Mouse (Mus musculus): ENCODE data around the gene Sem1. TPM values are rescaled to one million over a fixed set of nuclear protein-coding genes. Genes with fewer than 3 reads are reported as not detected.
"Not testable (repeated sequence)": the region's sequence is repeated elsewhere in the genome, so short reads cannot be mapped to it uniquely, and the experiment has no call there.

Sem1 gene
- total RNA-seq (2021): 10 to 100 TPM; 86.1 to 98.1 TPM
- long read RNA-seq, experiment 1, transcript Sem1-201 (3 exons, 1,472 nt): major isoform, 348 of 392 reads
- long read RNA-seq, experiment 1, partial matches to known transcripts: 14 of 392 reads
- long read RNA-seq, experiment 1, other reads (novel, unspliced or antisense): 30 of 392 reads
- long read RNA-seq, experiment 2, transcript Sem1-201 (3 exons, 1,472 nt): major isoform, 247 of 251 reads
- long read RNA-seq, experiment 2, partial matches to known transcripts: 4 of 251 reads
- long read RNA-seq, experiment 2, other reads (novel, unspliced or antisense): 0 of 251 reads

- DNase-seq: peak; percentile 95
These were observed at the start of gene Sem1 for GRCm38 (mm10) chr6:6578304-6579149. Sem1 (minus strand) TSS chr6:6578663.

GRCm38 (mm10) chr6:6622846-6623749, 44.6 kb upstream of the Sem1 start:
- peak; percentile 45 for DNase-seq

- no peak for DNase-seq
These were observed 25.4 kb upstream of the Sem1 start for GRCm38 (mm10) chr6:6603561-6604544.

- DNase-seq: peak; percentile 68
These were observed 7.8 kb upstream of the Sem1 start for GRCm38 (mm10) chr6:6586313-6586712.

GRCm38 (mm10) chr6:6581849-6582248, 3.4 kb upstream of the Sem1 start:
- no peak for DNase-seq

- DNase-seq: no peak
These were observed 650 bp downstream of the Sem1 start for GRCm38 (mm10) chr6:6577741-6578284.

GRCm38 (mm10) chr6:6577291-6577690, 1.2 kb downstream of the Sem1 start:
- DNase-seq: no peak

GRCm38 (mm10) chr6:6575796-6576195, 2.7 kb downstream of the Sem1 start:
- DNase-seq: no peak

- no peak for DNase-seq
These were observed 10.0 kb downstream of the Sem1 start for GRCm38 (mm10) chr6:6568436-6568835.

GRCm38 (mm10) chr6:6563691-6564090, 14.8 kb downstream of the Sem1 start:
- DNase-seq: no peak

- DNase-seq: peak; percentile 34
These were observed 15.7 kb downstream of the Sem1 start for GRCm38 (mm10) chr6:6562716-6563115.

GRCm38 (mm10) chr6:6557647-6558046, 20.8 kb downstream of the Sem1 start:
- no peak for DNase-seq

- DNase-seq: no peak
These were observed 26.5 kb downstream of the Sem1 start for GRCm38 (mm10) chr6:6552006-6552405.

GRCm38 (mm10) chr6:6547997-6548396, 30.5 kb downstream of the Sem1 start:
- peak; percentile 19 for DNase-seq

- DNase-seq: no peak
These were observed 34.2 kb downstream of the Sem1 start for GRCm38 (mm10) chr6:6544255-6544645.

- no peak for DNase-seq
These were observed 34.7 kb downstream of the Sem1 start for GRCm38 (mm10) chr6:6543606-6544254.

GRCm38 (mm10) chr6:6542133-6542532, 36.3 kb downstream of the Sem1 start:
- DNase-seq: no peak

- no peak for DNase-seq
These were observed 41.5 kb downstream of the Sem1 start for GRCm38 (mm10) chr6:6536781-6537466.

- not testable (repeated sequence) for DNase-seq
These were observed 42.1 kb downstream of the Sem1 start for GRCm38 (mm10) chr6:6536359-6536758.
